Mouse (Mus musculus) central nervous system, embryonic 11.5 days (tissue): ENCODE measurements around the gene Gmppb. TPM values are rescaled to one million over a fixed set of nuclear protein-coding genes. Genes with fewer than 3 reads are reported as not detected.

ENCODE experiments used
- polyA plus RNA-seq: library from polyadenylated mRNA; depleted of rRNA; stranded (reverse); fragments of >200 nt; gene quantifications from 2 replicates; pipeline ENCODE4 v1.2.3, GENCODE M21; 2012; rRNA removed

Gene Gmppb
- polyA plus RNA-seq = 16.1 and 20.8 TPM in 2 replicates

DNA sequence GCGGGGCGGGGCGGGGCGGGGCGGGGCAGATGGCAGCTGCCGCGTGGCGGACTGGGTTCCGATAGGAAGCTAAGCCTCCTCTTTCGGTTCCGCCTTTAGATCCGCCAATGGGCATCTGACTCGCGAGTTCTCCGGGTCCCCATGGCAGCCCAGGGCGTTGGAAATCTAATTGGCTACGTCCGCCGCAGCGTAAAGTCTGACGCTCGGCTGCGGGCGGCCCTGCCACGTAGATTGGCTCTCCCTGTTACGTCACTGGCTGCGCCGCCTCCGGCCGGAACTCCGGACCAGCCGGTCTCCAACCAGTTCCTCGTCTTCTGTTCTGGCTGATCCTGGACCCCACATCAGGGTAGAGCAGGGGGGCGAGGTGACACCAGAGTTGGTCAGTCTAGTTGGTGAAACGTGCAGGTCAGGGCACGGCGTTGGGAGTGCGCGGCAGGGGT lies at the start of gene Gmppb:
Gmppb (plus strand) TSS at position 227 of the 440 bp plus-strand sequence.

GRCm38 (mm10) chr9:108001922-108002770 lies 46.9 kb upstream of the Gmppb start, which contains the start of gene Ip6k1:
TSS of gene Ip6k1 (plus strand) at chr9:108002501.

DNA sequence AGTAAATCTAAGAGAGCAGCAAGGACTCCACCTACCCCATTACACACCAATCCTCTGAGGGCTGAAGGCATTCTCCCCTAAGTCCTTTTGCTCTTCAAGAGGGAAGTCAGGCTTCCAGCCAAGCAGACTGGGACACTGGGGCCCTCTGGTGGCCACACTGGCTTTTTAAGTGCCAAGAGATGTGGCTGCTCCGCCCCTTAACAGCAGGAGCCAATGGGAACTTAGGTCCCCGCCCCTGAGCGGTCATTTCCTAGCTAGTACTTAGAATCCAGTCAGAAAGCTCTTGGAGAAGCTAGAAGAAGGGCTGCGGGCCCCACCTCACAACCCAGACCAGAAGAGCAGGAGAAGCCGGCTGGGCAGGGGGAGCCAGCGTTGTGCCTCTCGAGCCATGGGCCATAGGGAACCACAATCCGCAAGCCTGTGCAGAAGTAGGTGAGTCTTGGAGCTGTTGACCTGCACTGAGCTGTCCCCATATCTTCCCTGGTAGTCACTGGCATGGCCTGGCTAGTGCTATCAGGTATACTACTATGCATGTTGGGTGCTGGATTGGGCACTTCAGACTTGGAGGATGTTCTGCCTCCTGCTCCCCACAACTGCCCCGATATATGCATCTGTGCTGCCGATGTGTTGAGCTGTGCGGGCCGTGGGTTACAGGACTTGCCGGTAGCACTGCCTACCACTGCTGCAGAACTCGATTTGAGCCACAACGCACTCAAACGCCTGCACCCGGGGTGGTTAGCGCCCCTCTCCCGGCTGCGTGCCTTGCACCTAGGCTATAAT lies 4.0 kb downstream of the Gmppb start, which contains the start of gene Amigo3:
Amigo3 (plus strand) TSS at position 275 of the 780 bp plus-strand sequence.

GRCm38 (mm10) chr9:108080168-108080567 lies 31.1 kb downstream of the Gmppb start, which contains the start of gene Mst1:
TSS of gene Mst1 (plus strand) at chr9:108080436.

DNA sequence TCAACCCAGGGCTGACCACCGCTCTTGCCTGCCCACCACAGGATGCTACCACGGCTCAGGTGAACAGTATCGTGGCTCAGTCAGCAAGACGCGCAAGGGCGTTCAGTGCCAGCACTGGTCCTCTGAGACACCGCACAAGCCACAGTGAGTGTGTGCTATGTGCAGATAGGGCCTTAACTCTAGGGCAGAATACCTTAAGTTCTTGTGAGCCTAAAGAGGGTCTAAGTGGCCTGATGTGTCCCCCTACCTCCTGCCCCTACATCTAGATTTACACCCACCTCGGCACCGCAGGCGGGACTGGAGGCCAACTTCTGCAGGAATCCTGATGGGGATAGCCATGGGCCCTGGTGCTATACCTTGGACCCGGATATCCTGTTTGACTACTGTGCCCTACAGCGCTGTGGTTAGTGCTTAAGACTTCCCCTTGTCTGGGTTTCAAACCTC lies 34.0 kb downstream of the Gmppb start, which contains the start of gene Rnf123:
Rnf123 (minus strand) TSS at position 359 of the 444 bp plus-strand sequence.

DNA sequence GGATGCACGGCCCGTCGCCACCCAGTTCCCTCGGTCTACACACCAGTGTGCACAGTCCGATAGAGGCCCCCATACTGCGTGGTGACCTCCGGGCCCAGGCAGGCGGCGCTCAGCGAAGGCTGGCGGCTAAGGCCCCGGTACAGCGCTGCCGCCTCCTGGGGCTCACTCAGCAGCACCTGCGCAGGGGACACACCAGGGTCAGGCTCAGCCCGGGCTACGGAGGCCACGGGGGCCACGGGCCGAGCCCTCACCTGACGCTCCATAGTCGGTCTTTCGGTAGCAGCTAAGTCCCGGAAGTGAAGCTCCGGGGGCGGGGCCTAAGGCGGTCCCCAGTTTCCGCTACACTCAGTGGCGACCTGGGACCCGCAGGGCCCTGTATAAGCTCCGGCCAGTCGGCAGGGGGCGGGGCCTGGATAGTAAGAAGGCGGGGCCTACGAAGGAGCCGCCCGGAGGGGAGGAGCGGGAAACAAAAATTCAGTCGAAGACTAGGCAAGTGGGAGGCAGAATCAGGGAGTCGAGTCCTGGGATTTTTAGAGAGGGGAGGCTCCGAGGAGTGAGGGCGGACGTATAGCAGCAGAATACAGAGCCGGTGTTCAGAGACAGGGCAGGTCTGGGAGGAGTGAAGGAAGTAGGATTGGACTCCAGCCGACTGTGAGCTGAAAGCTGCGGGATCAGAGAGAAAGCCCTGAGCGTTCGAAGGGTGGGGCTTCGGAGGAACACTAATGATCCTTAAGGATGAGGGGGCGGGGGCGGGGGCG lies 45.3 kb downstream of the Gmppb start, which contains the start of gene Apeh:
Apeh (minus strand) TSS at position 423 of the 758 bp plus-strand sequence.

Other genes starting within 250 kb of the Gmppb start
- 98.8 and 117 TPM in 2 replicates for gene Rbm6, start 176.0 kb upstream of the Gmppb start, polyA plus RNA-seq
- 11.7 and 16.7 TPM in 2 replicates for gene Mon1a, start 161.1 kb upstream of the Gmppb start, polyA plus RNA-seq
- 2.6 and 5.0 TPM in 2 replicates for gene Mst1r, start 142.4 kb upstream of the Gmppb start, polyA plus RNA-seq
- not detected in 2 replicates for gene Actl11, start 120.8 kb upstream of the Gmppb start, polyA plus RNA-seq
- 11.2 and 14.5 TPM in 2 replicates for gene Camkv, start 113.6 kb upstream of the Gmppb start, polyA plus RNA-seq
- 17.5 and 37.1 TPM in 2 replicates for gene Traip, start 99.1 kb upstream of the Gmppb start, polyA plus RNA-seq
- 13.7 and 17.7 TPM in 2 replicates for gene Uba7, start 73.7 kb upstream of the Gmppb start, polyA plus RNA-seq
- gene Gm20661, start 66.2 kb upstream of the Gmppb start, polyA plus RNA-seq = 1.9 and 5.9 TPM in 2 replicates
- 31.0 and 53.6 TPM in 2 replicates for gene Inka1, start 63.4 kb upstream of the Gmppb start, polyA plus RNA-seq
- 9.7 and 21.1 TPM in 2 replicates for gene Cdhr4, start 56.7 kb upstream of the Gmppb start, polyA plus RNA-seq
- gene Gm20662, start 52.9 kb upstream of the Gmppb start, polyA plus RNA-seq = 0.68 and 4.3 TPM in 2 replicates
- gene Ip6k1, start 46.7 kb upstream of the Gmppb start, polyA plus RNA-seq = 70.0 and 86.6 TPM in 2 replicates
- gene Amigo3, start 3.9 kb downstream of the Gmppb start, polyA plus RNA-seq = 1.9 and 2.9 TPM in 2 replicates
- gene Mst1, start 31.2 kb downstream of the Gmppb start, polyA plus RNA-seq = 0.83 and 0.87 TPM in 2 replicates
- 56.8 and 62.6 TPM in 2 replicates for gene Rnf123, start 34.1 kb downstream of the Gmppb start, polyA plus RNA-seq
- gene Apeh, start 45.4 kb downstream of the Gmppb start, polyA plus RNA-seq = 65.8 and 71.6 TPM in 2 replicates
- 5.1 and 6.2 TPM in 2 replicates for gene Bsn, start 141.1 kb downstream of the Gmppb start, polyA plus RNA-seq
- 23.8 and 29.4 TPM in 2 replicates for gene Dag1, start 214.7 kb downstream of the Gmppb start, polyA plus RNA-seq
- gene Nicn1, start 241.2 kb downstream of the Gmppb start, polyA plus RNA-seq = 30.2 and 45.5 TPM in 2 replicates
- gene Amt, start 247.6 kb downstream of the Gmppb start, polyA plus RNA-seq = 40.6 and 51.6 TPM in 2 replicates